Mouse (Mus musculus) bone marrow, adult 2 months (tissue): Measurements from ENCODE around the gene Auts2.

Source experiments
- CTCF ChIP-seq: fragments of 200-500 bp; IDR thresholded peaks from 2 replicates; pipeline ENCODE4 v1.5.1; 2011; ENCODE audit warnings: low read length, control low read depth; ENCODE audit not compliant: control insufficient read depth, insufficient read depth
- POLR2A ChIP-seq: fragments of 200-500 bp; IDR thresholded peaks from 2 replicates; pipeline ENCODE4 v1.6.1; 2011; ENCODE audit warnings: low read depth, mild to moderate bottlenecking, control low read depth, low read length, borderline replicate concordance; ENCODE audit not compliant: control insufficient read depth

DNA sequence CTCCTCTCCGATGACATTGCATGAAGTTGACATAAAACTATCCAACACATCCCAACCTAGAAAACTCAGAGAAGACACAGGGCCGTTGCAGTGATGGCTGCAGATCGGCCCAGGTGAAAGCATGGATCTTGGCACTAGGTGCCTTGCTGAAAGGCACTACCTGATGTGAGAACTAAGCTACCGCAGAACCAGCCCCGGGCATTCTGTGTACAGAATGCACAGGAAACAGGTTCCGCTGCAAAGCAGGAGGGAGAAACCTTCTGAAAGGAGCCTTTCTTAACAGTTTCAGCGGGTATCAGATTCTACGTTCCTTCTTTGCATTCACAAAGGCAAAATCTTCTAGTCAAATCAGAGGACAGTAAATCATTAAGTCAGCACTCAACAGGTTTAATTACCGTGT is 361.1 kb downstream of the Auts2 start:
- no peak for TF ChIP-seq POLR2A
- TF ChIP-seq CTCF = no peak
